Mouse (Mus musculus) heart, postnatal 0 days (tissue): ENCODE results near the gene Plin3.

Source experiments
- CTCF ChIP-seq: IDR thresholded peaks from 2 replicates; pipeline ENCODE4 v1.5.1; 2016; ENCODE audit warnings: antibody characterized with exemption, control low read depth, low read depth
- EP300 ChIP-seq: IDR thresholded peaks from 2 replicates; pipeline ENCODE4 v1.6.1; 2016; ENCODE audit warnings: antibody characterized with exemption, low read depth

DNA sequence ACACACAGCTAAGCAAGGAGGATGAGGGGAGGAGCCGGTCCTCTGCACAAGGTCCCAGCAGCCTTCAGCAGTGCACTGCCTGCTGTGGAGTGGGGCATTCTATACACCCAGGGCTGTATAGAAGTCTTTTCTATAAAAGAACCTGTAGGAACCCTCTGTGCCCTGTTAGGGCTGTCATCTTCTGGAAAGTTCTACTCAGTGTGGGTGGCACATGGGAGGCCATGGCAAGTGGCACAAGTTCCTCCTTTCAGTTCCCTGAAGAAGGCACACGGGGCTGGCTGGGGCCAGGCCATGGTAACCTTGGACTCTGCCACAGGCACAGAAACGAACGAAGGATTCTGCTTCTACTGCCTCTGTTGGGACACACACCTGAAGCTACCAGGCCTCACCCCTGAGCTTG, 27.7 kb downstream of the Plin3 start:
- no peak for TF ChIP-seq CTCF
- TF ChIP-seq EP300 = no peak
